Mouse (Mus musculus): Measurements from ENCODE around the gene Map4. TPM values are rescaled to one million over a fixed set of nuclear protein-coding genes. Genes with fewer than 3 reads are reported as not detected.
"Not testable (repeated sequence)": the region's sequence is repeated elsewhere in the genome, so short reads cannot be mapped to it uniquely, and the experiment has no call there.

Map4 gene
- polyA plus RNA-seq, 1 experiment from 2014 or later, result 144 TPM

DNA sequence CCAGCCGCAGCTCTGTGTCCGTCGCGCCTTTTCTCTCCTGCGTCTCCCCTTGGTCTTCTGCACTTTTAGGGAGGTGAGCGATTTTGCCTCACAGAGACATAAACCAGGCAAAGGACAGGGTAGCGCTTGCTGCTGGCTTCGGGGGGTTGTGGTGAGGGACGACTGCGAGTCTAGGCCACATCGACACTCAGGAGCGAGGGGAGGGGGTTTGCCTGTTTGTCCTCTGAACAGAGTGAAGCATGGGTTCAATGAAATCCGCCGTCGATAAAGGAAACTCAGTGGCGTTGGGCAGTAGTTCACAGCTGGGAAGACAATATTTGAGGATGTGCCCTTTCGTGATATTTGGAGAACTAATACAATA is 186.5 kb downstream of the Map4 start, which contains the start of gene Dhx30:
TSS of gene Dhx30 (minus strand) at position 52 of the 361 bp plus-strand sequence.
- peak within 1 kb of the TSS; percentile 96 for H3K4me3 ChIP-seq (replicated peaks; ENCODE audit: low read length)
- peaks cover 18% of the 10 kb centered on the region for H3K4me1 ChIP-seq (replicated peaks; ENCODE audit: control insufficient read depth, insufficient read depth, low read length)
- H3K9me3 ChIP-seq (ENCODE audit: control insufficient read depth, low read length), result no peaks in the 10 kb centered on the region
- peaks cover 4% of the 10 kb centered on the region for H3K36me3 ChIP-seq (ENCODE audit: control insufficient read depth, insufficient read depth)
- no peaks in the 10 kb centered on the region for H3K27me3 ChIP-seq (replicated peaks; ENCODE audit: control insufficient read depth, insufficient read depth, low read length)
- H3K4me2 ChIP-seq (ENCODE audit: low read length), result peak within 1 kb of the TSS; percentile 88
- H3K27ac ChIP-seq (ENCODE audit: low read length), result peak within 1 kb of the TSS; percentile 94
- H3K9ac ChIP-seq (replicated peaks; ENCODE audit: low read depth, low read length), result peak within 1 kb of the TSS; percentile 97
- 1% methylated on average over 17 of the region's 17 CpGs for WGBS
- ATAC-seq, result peak; percentile 31

DNA sequence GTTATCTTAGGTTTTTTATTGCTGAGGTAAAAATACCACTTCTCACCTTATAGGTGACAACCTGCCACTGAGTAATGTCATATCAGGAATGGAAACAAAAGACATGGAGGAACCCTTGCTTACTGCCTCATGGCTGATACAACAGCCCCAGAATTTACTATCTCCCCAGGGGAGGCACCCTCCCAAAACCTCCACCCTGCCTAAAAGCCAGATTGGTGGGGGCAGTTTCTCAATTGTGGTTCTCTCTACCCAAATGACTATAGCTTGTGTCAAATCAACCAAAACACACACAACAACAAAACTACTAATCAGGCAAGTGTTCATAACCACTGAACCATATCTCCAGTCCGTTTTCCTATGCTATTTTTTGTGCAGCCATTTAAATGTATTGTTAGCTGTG is 187.0 kb downstream of the Map4 start:
- no peak for ATAC-seq
- 27% methylated on average over 1 of the region's 1 CpGs for WGBS

DNA sequence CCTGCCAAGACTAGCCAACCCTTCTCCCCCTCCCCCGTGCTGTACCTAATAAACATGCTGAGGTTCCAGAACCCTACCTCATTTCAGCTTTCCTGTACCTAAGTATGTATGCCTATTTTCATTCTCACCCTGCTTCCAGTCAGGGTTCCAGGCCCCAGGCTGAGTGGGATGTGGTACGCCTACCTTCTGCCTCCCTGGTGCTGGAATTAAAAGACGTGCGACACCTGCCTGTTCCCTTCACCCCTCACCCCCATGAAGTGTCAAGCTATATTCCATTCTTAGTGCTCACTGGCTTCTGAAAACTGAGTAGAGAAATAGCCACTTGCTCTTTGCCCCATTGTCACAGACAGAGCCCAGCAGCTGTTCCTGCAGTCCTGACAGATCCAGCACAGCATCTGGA is 190.2 kb downstream of the Map4 start:
- no peak overlapping the region for H3K4me3 ChIP-seq (replicated peaks; ENCODE audit: low read length)
- WGBS, result 80% methylated on average over 4 of the region's 4 CpGs
- no peaks in the 10 kb centered on the region for H3K36me3 ChIP-seq (ENCODE audit: control insufficient read depth, insufficient read depth)

More for the DNA sequence above, 187.0 kb downstream of the Map4 start:
- H3K4me3 ChIP-seq (replicated peaks; ENCODE audit: low read length), result peak overlapping the region; percentile 96
- no peaks in the 10 kb centered on the region for H3K27me3 ChIP-seq (replicated peaks; ENCODE audit: control insufficient read depth, insufficient read depth, low read length)
- H3K9me3 ChIP-seq (ENCODE audit: control insufficient read depth, low read length), result no peaks in the 10 kb centered on the region
- H3K4me2 ChIP-seq (ENCODE audit: low read length), result peak overlapping the region; percentile 88
- H3K36me3 ChIP-seq (ENCODE audit: control insufficient read depth, insufficient read depth), result 0 out of 2 replicates have a peak, but pooled peaks cover 2% of the 10 kb centered on the region
- H3K4me1 ChIP-seq (replicated peaks; ENCODE audit: control insufficient read depth, insufficient read depth, low read length), result peaks cover 18% of the 10 kb centered on the region
- H3K27ac ChIP-seq (ENCODE audit: low read length), result no peak overlapping the region
- peak overlapping the region; percentile 97 for H3K9ac ChIP-seq (replicated peaks; ENCODE audit: low read depth, low read length)

DNA sequence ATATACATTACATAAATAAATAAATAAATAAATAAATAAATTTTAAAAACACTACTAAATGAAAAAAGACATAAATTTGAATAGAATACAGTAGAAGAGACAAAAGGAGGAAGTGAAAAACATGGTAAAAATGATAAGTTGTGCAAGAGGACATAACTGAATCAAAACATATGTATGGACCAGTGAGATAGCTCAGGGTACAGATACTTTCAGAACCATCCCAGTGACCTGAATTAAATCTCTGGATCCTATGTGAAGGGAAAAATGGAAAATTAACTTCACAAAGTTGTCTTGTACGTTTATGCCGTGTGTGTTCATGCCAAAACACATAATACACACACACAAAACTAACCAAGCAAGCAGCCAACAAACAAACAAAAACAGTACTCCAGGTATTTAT is 192.1 kb downstream of the Map4 start:
- no peak for ATAC-seq
- no peak overlapping the region for H3K4me3 ChIP-seq (replicated peaks; ENCODE audit: low read length)
- 83% methylated on average over 2 of the region's 2 CpGs for WGBS
- no peaks in the 10 kb centered on the region for H3K9me3 ChIP-seq (ENCODE audit: control insufficient read depth, low read length)
- no peak overlapping the region for H3K4me2 ChIP-seq (ENCODE audit: low read length)
- H3K27me3 ChIP-seq (replicated peaks; ENCODE audit: control insufficient read depth, insufficient read depth, low read length), result no peaks in the 10 kb centered on the region
- no peak overlapping the region for H3K9ac ChIP-seq (replicated peaks; ENCODE audit: low read depth, low read length)
- no peak overlapping the region for H3K27ac ChIP-seq (ENCODE audit: low read length)
- no peaks in the 10 kb centered on the region for H3K36me3 ChIP-seq (ENCODE audit: control insufficient read depth, insufficient read depth)
- peaks cover 6% of the 10 kb centered on the region for H3K4me1 ChIP-seq (replicated peaks; ENCODE audit: control insufficient read depth, insufficient read depth, low read length)

More for the DNA sequence above, 190.2 kb downstream of the Map4 start:
- no peak for ATAC-seq
- no peaks in the 10 kb centered on the region for H3K27me3 ChIP-seq (replicated peaks; ENCODE audit: control insufficient read depth, insufficient read depth, low read length)
- H3K9me3 ChIP-seq (ENCODE audit: control insufficient read depth, low read length), result no peaks in the 10 kb centered on the region
- no peak overlapping the region for H3K27ac ChIP-seq (ENCODE audit: low read length)
- H3K4me2 ChIP-seq (ENCODE audit: low read length), result no peak overlapping the region
- H3K4me1 ChIP-seq (replicated peaks; ENCODE audit: control insufficient read depth, insufficient read depth, low read length), result peaks cover 10% of the 10 kb centered on the region
- H3K9ac ChIP-seq (replicated peaks; ENCODE audit: low read depth, low read length), result no peak overlapping the region

DNA sequence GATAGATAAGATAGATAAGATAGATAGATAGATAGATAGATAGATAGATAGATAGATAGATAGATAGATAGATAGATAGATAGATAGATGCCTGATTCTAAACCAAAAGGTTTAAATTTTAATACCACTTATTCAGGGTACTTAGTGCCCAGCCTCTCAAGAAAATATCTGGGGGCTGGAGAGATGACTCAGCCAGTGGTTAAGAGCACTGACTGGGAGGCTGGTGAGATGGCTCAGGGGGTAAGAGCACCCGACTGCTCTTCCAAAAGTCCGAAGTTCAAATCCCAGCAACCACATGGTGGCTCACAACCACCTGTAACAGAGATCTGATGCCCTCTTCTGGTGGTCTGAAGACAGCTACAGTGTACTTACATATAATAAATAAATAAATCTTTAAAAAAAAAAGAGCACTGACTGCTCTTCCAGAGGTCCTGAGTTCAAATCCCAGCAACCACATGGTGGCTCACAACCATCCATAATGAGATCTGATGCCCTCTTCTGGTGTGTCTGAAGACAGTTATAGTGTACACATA is 192.8 kb downstream of the Map4 start:
- not testable (repeated sequence) for H3K9ac ChIP-seq (replicated peaks; ENCODE audit: low read depth, low read length); H3K4me2 ChIP-seq (ENCODE audit: low read length); H3K4me1 ChIP-seq (replicated peaks; ENCODE audit: control insufficient read depth, insufficient read depth, low read length); H3K27ac ChIP-seq (ENCODE audit: low read length); ATAC-seq; H3K36me3 ChIP-seq (ENCODE audit: control insufficient read depth, insufficient read depth); H3K4me3 ChIP-seq (replicated peaks; ENCODE audit: low read length); H3K27me3 ChIP-seq (replicated peaks; ENCODE audit: control insufficient read depth, insufficient read depth, low read length); H3K9me3 ChIP-seq (ENCODE audit: control insufficient read depth, low read length)
- WGBS, result 52% methylated on average over 2 of the region's 2 CpGs

DNA sequence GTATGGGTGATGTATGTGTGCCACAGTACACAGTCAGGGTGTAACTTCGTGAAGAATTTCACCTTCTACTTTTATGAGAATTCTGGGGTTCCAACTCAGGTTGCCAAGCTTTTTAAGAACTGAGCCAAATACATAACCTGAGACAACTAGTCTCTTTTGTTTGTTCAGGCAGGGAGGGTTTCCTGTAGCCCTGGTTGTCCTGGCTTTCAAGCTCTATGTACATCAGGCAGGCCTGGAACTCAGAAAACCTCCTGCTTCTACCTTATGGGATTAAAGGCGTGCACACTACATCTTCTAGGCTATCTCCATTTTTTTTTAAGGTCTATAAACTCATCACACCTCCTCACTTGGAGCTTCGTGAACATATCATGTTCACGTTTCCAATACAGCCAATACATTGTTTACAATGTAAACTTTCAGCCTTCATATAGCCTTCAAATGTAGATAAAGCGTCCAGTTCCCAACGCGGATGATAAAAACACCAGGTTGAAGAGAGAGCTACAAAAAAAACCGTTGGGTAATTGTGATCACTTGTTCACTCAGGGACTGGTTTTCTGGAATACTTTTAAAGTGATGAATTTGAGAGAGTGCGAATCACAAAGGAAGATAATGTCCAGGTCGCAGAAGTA is 199.8 kb downstream of the Map4 start:
- WGBS, result 28% methylated on average over 10 of the region's 10 CpGs
- no peak for ATAC-seq
- peak overlapping the region; percentile 98 for H3K4me3 ChIP-seq (replicated peaks; ENCODE audit: low read length)
- peak overlapping the region; percentile 70 for H3K4me2 ChIP-seq (ENCODE audit: low read length)
- H3K9me3 ChIP-seq (ENCODE audit: control insufficient read depth, low read length), result no peaks in the 10 kb centered on the region
- no peaks in the 10 kb centered on the region for H3K27me3 ChIP-seq (replicated peaks; ENCODE audit: control insufficient read depth, insufficient read depth, low read length)
- peak overlapping the region; percentile 99 for H3K9ac ChIP-seq (replicated peaks; ENCODE audit: low read depth, low read length)
- peak overlapping the region; percentile 94 for H3K27ac ChIP-seq (ENCODE audit: low read length)
- H3K4me1 ChIP-seq (replicated peaks; ENCODE audit: control insufficient read depth, insufficient read depth, low read length), result peaks cover 29% of the 10 kb centered on the region
- no peaks in the 10 kb centered on the region for H3K36me3 ChIP-seq (ENCODE audit: control insufficient read depth, insufficient read depth)

DNA sequence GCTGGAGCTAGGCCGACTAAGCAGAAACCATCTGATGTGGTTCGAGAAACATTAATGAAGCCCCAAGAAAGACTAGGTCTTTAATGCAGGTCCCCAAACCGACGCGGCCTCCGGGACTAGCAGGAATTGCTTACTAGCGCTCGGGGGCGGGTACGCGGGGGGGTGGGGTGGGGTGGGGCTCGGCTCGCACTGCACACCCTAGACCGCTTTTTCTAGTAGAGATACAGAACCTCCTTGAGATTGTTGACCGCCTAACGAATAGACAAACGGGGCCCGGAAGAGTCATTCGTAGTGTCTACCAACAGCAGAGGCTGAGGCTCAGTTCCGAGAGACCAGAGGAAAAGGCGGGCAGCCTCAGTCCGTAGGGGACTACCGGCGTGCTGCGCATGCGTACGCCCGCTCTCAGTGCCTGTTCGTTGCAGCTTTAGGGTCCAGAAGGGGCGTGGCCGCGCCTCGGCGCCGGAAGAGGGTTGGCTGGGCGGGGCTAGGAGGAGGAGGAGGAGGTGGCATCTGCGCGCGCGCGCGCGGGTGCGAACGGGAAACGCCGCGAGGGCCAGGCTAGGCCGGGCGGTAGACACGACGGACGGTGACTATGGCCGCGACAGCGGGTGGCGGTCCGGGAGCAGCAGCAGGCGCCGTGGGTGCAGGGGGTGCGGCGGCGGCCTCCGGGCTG is 200.4 kb downstream of the Map4 start:
- H3K36me3 ChIP-seq (ENCODE audit: control insufficient read depth, insufficient read depth), result no peaks in the 10 kb centered on the region
- peak overlapping the region; percentile 98 for H3K4me3 ChIP-seq (replicated peaks; ENCODE audit: low read length)
- H3K4me1 ChIP-seq (replicated peaks; ENCODE audit: control insufficient read depth, insufficient read depth, low read length), result peaks cover 29% of the 10 kb centered on the region
- peak overlapping the region; percentile 70 for H3K4me2 ChIP-seq (ENCODE audit: low read length)
- peak overlapping the region; percentile 99 for H3K9ac ChIP-seq (replicated peaks; ENCODE audit: low read depth, low read length)
- peak overlapping the region; percentile 94 for H3K27ac ChIP-seq (ENCODE audit: low read length)
- ATAC-seq, result peak; percentile 97
- no peaks in the 10 kb centered on the region for H3K27me3 ChIP-seq (replicated peaks; ENCODE audit: control insufficient read depth, insufficient read depth, low read length)
- no peaks in the 10 kb centered on the region for H3K9me3 ChIP-seq (ENCODE audit: control insufficient read depth, low read length)
- under 1% methylated on average over 64 of the region's 64 CpGs for WGBS

DNA sequence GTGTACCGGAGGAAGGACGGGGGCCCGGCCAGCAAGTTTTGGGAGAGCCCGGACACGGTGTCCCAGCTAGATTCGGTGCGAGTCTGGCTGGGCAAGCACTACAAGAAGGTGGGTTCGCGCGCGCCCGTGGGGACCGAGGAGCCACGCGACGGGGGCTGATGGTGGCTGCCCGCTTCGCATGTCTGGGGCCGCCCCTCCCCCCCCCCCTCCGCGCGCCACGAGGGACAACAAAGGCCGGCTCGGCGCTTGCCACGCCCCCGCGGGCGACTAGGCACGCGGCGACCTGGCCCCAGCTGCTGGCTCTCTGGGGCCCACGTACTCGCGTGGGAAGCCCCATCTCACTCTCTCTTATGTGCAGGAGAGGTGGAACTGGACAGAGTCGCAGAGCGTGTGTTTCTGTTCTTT is 200.9 kb downstream of the Map4 start:
- Histone ChIP-seq H3K27ac (ENCODE audit: low read length) (peak overlapping the region; percentile 87), H3K4me3 (replicated peaks; ENCODE audit: low read length) (peak overlapping the region; percentile 98), H3K4me2 (ENCODE audit: low read length) (peak overlapping the region; percentile 52), H3K9ac (replicated peaks; ENCODE audit: low read depth, low read length) (peak overlapping the region; percentile 99), H3K4me1 (replicated peaks; ENCODE audit: control insufficient read depth, insufficient read depth, low read length) (peaks cover 29% of the 10 kb centered on the region), H3K27me3 (replicated peaks; ENCODE audit: control insufficient read depth, insufficient read depth, low read length) (no peaks in the 10 kb centered on the region), H3K36me3 (ENCODE audit: control insufficient read depth, insufficient read depth) (no peaks in the 10 kb centered on the region), H3K9me3 (ENCODE audit: control insufficient read depth, low read length) (no peaks in the 10 kb centered on the region)
- under 1% methylated on average over 22 of the region's 38 CpGs for WGBS
- peak; percentile 63 for ATAC-seq

DNA sequence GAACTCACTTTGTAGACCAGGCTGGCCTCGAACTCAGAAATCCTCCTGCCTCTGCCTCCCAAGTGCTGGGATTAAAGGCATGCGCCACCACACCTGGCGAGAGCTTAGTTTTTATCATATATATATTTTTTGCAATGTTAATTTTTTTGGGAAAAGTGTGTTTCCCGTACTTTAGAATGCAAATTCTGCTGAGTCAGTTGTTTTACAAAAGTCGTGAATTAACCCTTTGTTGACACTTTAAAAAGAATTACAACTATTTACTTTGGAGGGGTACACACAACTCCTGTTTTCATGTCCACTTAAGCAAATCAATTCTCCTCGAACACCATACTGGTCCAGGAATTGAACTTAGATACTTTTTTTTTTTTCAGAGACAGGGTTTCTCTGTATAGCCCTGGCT is 201.7 kb downstream of the Map4 start:
- ATAC-seq, result no peak
- no peak overlapping the region for H3K9ac ChIP-seq (replicated peaks; ENCODE audit: low read depth, low read length)

More for the DNA sequence above, 201.7 kb downstream of the Map4 start:
- peaks cover 29% of the 10 kb centered on the region for H3K4me1 ChIP-seq (replicated peaks; ENCODE audit: control insufficient read depth, insufficient read depth, low read length)
- no peaks in the 10 kb centered on the region for H3K27me3 ChIP-seq (replicated peaks; ENCODE audit: control insufficient read depth, insufficient read depth, low read length)
- peaks cover under 1% of the 10 kb centered on the region; the same call in 1 of the 2 replicates for H3K36me3 ChIP-seq (ENCODE audit: control insufficient read depth, insufficient read depth)
- H3K4me2 ChIP-seq (ENCODE audit: low read length), result peak overlapping the region; percentile 52
- no peak overlapping the region for H3K27ac ChIP-seq (ENCODE audit: low read length)
- 63% methylated on average over 6 of the region's 6 CpGs for WGBS
- no peaks in the 10 kb centered on the region for H3K9me3 ChIP-seq (ENCODE audit: control insufficient read depth, low read length)
- peak overlapping the region; percentile 98 for H3K4me3 ChIP-seq (replicated peaks; ENCODE audit: low read length)
